Mouse (Mus musculus) left cerebral cortex, adult 11 months (tissue): ENCODE measurements around the gene Pik3r5.

ENCODE experiments used
- DNase-seq: peaks from one replicate; pipeline ENCODE4 v3.0.0; 2022; ENCODE audit warnings: low spot score

Pik3r5 gene

DNA sequence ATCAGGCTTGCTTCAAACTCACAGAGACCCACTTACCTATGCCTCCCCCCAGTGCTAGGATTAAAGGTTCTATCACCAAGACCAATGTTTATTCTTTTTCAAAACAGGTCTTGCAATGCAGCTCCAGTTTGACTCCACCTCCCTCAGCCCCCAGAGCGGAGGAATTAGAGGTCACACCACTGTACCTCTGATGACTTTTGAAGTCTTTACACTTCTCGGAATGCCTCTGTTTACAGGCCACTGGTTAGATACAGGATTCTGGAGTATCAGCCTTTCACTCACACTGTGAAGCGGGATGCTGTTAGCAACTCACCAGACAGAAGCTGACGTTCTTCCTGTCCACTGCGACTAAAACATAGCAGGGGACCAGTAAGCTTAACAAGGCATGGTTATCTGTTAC lies 30.5 kb upstream of the Pik3r5 start:
- DNase-seq, result no peak

DNA sequence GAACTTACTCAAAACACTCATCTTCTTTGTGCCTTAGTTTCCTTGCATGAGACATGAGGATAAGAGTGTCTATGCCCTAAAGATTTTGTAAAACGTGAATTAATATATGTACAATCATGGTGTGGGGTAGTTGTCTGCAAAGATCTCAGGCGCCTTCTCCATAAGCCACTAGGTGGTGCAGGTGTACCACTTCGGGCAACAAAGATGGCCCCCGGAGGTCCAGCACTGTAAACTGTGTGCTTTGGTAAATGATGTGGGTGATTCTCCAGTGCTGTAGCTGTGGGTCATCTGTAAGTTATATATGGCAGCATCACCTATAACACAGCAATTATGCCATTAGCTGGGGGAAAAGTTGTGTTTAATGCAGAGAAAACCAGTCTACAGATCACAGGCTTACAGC lies 27.7 kb upstream of the Pik3r5 start:
- DNase-seq, result no peak

DNA sequence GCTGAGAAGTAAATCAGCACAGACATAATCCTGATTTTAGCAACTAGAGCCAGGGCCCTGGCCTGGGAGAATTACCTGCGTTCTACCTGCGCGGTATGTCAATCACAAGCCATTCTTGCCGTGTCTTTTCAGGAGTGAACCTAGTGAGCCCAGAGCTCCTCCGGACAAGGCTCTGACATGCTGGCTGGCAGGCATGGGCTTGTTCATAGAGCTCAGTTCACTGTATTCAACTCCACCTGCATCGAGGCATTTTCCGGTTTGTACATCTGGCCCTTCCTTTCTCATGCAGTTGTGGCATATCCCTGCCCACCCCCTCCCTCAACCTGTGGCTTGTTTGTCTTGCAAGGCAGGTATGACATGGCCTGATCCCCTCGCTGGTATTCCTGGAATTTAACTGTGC lies 26.3 kb upstream of the Pik3r5 start:
- DNase-seq, result no peak

DNA sequence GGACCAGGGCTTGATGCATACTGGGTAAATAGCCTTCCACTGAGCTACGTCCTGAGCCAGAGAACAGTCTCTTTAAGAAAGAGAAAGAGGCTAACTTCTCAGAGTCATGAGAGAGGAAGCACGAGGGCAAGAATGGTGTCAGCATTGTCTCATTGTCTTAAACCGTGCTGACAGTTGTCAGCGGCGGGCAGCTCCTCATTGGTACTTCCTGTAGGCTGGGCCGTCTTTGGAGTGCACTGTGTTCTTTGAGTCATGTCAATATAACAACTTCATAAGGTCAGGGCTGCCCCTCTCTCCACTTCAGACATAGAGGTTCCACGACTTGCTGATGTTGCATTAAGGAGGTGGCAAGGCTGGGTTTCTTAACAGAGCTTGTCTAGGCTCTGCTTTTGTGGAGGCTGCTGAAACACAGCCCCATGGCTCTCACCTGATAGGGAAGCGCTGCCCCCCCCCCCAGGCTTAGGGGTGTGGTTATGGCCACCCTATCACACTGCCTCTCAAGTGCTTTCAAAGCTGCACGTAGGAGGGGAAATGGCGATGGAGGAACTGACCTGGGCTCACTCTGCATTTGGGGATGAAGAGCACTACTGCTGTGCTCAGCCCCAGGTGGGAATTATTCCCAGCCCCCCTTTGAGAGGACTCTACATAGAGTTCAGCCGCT lies 24.5 kb upstream of the Pik3r5 start:
- no peak for DNase-seq

DNA sequence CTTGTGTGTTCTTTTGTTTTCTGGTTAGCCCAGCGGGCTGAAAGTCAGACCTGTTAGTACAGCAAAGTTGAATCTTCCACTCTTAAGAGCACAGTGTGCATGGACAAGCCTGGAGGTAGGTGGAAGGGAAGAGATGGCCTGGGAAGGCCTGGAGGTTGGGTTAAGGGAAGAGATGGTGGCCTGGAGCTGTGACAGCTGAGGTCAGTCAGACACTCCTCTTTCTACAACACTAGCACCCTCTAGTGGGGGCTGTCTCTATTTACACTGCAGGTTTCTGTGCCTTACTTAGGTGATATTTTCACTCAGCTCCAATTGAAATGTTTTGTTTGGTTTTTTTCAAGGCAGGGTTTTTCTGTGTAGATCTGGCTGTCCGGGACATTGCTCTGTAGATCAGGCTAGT lies 23.8 kb upstream of the Pik3r5 start:
- peak; percentile 51 for DNase-seq

DNA sequence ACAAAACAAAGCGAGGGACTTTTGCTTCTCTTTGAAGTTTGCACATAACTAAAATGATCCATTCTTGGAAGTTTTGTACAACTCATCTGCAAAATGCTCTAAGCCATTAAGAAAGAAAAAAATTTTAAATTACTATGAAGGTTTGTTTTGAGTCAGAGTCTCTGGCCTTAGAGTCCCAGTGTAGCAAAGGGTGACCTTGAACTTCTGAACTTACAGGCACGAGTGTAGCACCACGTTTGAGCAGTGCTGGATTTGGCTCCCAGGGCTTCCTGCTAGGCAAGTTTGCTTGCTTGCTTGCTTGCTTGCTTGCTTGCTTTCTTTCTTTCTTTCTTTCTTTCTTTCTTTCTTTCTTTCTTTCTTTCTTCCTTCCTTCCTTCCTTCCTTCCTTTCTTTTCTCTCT lies 14.9 kb upstream of the Pik3r5 start:
- DNase-seq, result no peak

DNA sequence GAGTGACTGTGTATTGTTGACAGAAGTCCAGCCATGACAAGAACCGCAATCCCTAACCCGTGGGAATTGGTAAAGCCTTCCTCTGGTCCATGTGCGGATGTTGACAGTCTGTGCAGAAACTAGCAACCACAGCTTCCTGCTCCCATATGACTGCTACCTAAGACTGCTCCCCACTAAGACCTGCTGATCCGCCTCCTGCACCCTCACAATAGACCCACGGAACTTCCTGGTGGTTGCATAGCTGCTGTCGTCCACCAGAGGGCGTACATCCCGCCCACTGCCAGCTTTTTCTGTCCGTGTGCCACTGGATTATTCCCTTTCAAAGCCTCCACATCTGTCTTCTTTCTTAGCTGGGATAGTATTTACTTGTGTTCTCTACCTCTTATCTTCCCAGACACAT lies 14.1 kb upstream of the Pik3r5 start:
- no peak for DNase-seq

DNA sequence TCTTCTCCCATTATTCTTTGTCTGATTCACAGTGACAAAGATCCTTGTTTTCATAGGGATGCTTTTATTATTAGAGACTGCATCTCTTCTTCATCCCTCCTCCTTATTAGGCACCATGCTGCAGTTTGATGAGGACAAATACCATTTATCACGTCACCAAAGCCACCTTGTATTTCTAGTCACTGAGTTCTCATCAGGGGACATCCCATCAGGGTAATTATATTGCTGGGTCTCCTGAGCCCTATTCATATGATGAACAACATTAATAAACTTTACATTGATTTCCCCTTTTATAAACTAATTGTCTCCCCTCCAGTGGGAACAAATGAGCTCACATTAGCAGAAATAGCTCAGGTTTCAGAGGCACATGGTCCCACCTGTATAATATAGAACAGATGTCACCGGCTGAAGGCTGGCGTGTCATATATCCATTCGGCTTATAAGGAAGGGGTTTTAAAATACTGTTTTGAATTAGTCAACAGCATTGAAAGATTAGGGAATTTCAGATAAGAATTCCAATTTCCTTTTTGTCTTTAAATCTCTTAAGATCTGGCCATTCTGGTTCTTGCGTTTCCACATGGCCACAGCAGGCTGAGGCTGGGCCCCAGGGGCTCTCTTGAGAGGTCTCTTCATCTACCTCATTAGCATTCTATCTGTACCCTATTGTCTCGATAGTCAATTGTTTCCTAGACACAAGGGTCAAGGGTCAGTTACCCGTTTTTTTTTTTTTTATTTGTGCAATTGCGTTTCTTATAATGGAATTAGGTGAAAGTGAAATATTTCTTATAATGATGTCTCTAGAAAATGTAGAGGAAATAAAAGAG lies 6.2 kb upstream of the Pik3r5 start:
- DNase-seq, result no peak

DNA sequence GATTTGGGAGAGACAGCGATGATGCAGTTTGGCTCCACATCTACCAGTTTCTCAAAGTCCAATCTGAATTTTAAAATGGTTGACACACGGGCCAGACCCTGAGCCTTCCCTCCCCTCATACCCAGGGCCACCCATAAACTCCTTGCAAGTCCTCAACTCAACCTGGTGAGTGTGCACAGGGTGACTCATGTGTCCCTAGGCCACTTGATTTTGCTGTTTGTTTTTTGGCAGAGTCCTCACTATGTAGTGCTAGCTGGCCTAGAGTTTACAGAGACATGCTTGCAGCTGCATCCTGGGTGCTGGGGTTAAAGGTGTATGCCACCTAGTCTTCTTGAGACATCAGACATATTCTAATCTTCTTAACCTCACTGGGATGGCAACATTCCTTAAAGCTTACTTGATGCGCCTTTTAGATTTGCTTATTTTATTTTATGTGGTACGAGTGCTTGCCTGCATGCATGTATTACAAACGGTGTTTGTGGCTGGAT lies 4.8 kb upstream of the Pik3r5 start:
- no peak for DNase-seq

DNA sequence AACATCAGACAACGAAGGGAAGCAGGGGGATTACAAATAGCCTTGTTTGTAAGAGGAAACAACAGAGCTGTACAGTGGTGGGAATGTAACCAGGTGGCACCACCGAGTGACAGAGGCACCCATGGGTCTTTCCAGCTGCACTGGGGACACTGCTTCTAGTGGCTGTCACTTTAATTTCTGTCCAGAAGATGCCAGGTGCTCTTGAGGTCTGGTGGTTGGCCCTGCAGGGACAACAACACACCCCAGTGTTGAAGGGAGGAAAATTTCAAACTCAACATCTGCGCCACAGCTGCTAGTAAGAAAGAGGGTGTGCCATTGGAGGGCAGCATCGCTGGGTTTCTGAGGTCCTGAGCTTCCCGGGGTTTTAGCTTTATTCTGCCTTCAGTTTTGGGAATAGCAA lies 1.3 kb upstream of the Pik3r5 start:
- DNase-seq, result no peak

DNA sequence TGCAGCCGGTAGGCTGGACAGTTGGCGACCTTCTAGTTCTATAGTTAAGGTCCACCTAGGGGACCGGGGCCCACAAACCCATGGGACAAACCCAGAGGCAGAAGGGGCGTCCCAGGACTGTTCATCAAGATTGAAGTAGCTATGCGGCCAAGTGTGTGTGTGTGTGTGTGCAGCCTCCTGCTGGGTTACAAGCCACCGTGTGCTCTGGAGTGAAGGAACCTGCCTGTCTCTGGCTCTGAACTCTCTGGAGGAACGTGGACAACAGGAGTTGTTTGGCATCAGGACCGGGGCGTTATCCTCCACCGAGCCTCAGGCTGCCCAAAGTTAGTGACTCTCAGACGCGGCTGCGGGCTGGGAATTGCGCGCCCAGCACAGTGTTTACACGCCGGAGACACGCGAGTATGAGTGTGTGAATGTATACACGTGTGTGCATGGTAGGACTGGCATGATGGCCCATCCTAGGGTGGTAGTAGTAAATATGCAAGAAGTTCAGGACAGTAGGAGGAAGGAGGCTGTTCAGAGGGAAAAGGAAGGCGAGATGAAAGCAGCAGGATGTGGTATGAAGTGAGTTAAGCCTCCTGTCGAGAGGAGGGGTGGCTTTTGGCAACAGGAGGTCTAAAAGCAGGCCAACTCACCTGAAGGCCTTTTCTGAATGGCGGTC lies 570 bp downstream of the Pik3r5 start:
- no peak for DNase-seq

DNA sequence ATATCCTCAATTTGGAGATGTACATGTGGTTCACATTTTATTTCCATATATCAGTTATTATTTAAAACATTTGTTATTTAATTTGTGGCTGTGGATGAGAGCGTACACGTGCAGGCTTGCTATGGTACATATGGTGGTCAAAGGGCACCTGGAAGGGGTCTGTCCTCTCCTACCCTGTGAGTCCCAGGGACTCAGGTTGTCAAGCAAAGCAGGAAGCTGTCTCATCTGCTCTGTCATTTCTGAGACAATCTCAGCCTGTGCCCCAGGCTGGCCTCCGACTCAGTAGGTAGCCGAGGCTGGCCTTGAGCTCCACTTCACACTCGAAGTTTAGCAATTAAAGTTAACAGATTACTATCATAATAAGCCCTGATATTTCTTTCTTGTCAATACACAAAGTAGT lies 1.6 kb downstream of the Pik3r5 start:
- DNase-seq, result no peak

DNA sequence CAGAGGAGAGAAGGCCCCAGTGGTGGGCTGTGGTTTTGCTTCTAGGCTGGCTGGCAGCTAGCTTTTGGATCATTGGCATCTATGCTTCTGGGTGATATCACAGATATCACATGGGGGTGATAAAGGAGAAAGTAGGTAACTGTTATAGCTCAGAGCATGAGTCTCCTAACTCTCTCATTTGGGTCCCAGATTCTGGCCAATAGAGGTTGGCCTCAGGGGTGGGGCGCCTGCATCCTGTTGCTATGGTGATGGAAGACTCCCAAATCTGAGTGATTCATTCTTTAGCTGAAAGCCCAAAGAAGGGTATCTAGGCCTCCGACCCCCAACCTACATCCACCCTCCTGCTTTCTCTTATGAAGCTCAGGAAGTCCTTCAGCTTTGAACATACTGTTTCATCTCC lies 2.8 kb downstream of the Pik3r5 start:
- no peak for DNase-seq

DNA sequence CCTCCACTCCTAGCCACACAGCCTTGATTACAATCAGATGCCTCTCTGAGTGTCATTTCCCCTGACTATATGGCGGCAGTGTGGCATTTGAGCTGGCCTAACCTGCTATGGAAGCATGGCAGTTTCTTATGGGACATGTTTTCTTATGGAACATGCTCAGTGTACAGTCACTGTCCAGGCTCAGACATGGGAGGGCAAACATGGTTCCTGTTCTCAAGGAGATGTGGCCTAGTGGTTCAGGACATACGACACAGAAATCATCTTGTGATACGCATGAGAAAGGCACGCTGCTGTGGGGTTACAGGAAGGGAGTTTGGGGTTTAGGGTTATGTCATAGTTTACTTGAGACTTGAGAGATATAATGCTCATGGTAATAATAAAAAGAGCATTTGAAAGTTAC lies 3.7 kb downstream of the Pik3r5 start:
- no peak for DNase-seq

DNA sequence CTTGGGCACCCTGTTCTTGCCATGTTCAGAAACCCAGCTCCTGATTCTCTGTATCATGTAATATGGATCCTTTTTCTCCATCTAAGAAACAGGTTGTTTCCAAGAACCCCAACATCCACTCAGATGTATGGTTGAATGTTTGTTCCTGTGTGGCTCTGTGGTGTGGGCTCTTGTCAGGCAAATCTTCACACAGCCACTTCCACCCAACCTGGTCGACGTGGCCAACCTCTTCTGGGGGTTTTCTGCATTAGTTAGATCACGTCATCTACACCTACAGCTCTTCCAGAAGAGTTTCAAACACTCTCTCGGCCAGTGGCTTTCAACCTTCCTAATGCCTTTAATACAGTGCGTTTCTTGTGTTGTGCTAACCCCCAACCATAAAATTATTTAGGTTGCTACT lies 4.5 kb downstream of the Pik3r5 start:
- DNase-seq, result no peak

DNA sequence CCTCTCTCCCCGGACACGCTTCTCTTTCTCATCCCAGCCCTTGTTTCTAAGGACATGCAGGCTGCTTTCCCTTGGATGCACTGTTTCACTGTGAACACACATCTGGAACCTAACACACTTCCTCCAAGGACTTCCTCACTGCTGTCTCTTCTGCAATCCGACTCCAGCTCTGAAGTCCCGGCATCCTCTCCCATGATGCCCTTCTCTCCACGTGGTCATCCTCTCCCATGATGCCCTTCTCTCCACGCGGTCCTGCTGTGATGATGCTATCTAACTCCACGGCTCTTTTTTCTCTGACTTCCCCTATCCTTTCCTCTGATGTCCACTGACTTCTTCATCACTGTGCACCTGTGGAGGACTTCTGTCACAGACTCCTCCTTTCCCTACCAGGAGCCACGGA lies 8.2 kb downstream of the Pik3r5 start:
- no peak for DNase-seq

DNA sequence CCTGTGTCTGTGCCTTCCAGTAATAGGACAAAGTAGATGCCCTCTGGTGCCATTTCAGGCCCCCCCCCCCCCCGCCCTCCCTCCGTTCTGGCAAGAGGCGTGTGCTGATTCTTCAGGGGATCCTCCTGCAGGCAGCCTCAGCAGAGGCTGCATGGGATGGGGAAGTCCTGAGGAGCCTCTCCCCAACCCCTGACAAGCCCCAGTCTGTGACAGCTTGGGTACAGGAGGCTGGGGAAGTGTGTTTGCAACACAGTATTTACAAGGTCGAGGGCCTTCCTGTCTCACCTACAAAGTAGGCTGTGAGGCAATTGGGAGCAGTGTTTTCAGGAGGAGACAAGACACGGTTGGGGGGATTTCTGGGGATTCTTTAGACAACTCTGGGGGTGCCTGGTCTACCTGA lies 9.0 kb downstream of the Pik3r5 start:
- no peak for DNase-seq

DNA sequence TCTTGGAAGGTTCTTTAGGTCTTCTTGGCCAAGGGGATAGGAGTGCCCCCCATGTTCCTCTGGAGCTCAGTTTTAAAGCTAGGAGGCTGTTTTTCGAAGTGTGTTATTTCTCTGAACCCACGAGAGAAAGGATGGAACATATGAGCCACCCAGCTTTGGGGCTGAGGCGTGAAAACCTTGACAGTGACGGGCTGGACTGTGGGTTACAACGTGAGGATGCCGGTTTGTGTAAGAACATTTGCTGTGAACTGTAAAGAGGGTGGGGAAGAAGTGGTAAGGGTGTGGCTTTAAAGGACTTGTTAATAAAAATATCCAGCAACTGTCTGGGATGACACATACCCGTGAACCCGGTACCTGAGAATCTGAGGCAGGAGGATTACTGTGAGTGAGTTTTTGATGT lies 10.4 kb downstream of the Pik3r5 start:
- DNase-seq, result no peak

DNA sequence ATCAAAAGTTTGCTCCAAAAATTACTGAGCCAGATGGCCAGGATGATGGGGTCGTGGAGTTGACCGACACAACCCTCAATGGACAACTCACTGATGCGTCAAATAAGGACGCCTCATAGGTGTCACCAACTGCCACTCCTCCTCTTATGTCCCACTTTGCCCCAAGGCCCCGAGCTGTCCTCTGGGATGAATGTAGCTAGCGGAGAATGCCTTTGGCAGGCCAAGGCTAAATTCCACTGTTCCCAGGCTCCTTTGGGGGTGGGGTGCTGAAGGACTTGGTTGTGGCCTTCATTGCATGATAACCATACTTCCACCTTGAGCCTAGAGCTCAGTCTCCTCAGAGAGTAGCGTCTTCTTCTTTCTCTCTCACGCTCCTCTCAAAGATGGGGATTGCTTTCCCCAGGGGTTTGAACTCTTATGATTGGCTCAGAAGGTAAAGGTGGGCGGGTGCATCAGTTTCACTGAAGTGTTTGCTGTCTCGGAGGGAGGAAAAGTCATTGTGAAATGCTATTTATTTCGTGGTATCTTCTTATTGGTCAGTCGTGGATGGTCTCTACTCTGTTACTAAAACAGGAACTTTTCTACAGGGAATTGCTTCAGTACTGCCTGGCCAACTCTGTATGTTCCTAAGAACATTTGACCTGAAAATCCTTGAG lies 11.2 kb downstream of the Pik3r5 start:
- no peak for DNase-seq

DNA sequence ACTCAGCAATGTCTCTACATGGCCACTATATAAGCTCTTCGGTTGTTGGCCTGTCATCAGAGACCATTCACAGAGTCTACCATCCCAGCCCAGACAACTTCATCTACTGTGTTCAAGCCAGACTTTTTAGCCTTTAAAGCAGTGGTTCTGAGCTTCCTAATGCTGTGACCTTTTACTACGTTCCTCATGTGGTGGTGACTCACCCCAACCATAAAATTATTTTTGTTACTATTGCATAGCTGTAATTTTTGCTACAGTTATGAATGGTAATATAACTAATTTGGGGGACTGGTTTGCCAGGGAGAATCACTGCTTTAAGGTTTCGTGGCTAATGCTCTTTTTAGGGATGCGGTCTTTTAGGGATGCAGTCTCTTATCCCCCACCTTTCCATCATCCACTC lies 14.0 kb downstream of the Pik3r5 start:
- DNase-seq, result no peak

DNA sequence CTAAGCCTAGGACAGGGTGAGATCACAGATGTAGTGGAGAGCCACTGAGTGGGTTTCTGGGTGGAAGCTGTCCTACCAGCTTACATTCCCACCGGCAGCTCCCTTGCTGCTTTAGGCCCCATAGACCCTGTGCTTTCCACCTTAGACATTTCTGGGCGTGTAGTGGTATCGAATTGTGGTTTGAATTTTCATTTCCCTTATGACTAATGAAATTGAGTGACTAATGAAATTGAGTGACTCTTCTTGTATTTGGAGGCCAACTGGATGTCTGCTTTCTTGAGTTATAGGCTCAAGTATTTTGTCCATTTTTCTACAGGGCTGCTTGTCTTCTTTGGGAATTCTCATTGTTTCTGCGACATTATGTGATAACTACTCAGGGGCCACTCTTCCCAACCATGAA lies 14.6 kb downstream of the Pik3r5 start:
- no peak for DNase-seq

DNA sequence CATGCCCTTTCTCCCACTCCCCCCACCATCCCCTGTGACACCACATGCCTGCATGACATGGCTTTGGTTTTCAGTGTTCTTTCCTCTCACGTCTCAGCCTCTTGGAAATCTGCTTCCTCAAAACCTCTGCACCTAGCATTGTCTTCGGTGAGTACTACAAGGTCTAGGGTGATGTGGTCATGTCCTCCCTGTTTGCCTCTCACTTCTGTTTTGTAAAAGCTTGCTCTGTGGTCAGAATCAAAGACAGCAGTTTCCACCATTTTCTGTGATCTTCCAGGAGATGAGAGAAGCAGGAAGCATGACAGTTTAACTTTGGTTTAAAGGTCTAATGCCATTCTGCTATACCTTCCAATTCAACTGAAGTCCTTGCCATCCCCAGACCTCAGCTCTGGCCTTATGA lies 15.3 kb downstream of the Pik3r5 start:
- DNase-seq, result no peak

DNA sequence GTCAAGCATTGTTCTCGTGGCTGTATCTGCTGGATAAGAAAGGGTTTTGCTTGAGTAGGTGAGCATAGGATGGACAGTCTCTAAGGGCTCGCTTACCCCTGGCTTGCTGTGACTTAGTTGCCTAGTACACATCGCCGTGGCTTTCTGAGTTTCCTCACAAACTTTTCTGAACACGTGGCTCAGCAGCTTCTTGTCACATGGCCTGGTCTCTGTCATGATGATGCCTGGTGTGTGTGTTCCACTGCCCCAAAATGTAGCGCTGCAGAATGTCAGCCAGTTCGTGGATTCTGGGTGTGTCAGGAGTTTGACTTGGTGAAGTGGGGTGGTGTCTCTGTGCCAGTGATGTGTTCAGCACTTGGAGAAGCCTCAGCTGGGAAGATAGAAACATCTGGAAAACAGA lies 16.4 kb downstream of the Pik3r5 start:
- DNase-seq, result no peak
